Mouse (Mus musculus) embryonic facial prominence, embryonic 13.5 days (tissue): ENCODE results near the gene Tubb4a. TPM values are rescaled to one million over a fixed set of nuclear protein-coding genes. Genes with fewer than 3 reads are reported as not detected.
"Not testable (repeated sequence)": the region's sequence is repeated elsewhere in the genome, so short reads cannot be mapped to it uniquely, and the experiment has no call there.

Source experiments
- ATAC-seq: fragments of 200-750 bp; cut with Nextera tagmentation; 2 replicates; pipeline ENCODE4 v1.8.0; 2017; ENCODE audit warnings: low read depth; ENCODE audit not compliant: insufficient number of reproducible peaks, insufficient read depth, low FRiP score, low TSS enrichment
- H3K27ac ChIP-seq: fragments of 300-500 bp; sonication (generic); 2 replicates; pipeline ENCODE4 v1.5.1; 2015; ENCODE audit warnings: moderate library complexity, mild to moderate bottlenecking, inconsistent platforms
- H3K27me3 ChIP-seq: fragments of 300-500 bp; sonication (generic); 2 replicates; pipeline ENCODE4 v1.6.1; 2015; ENCODE audit warnings: mild to moderate bottlenecking, inconsistent platforms
- H3K36me3 ChIP-seq: fragments of 300-500 bp; sonication (generic); 2 replicates; pipeline ENCODE4 v1.6.1; 2015; ENCODE audit warnings: mild to moderate bottlenecking, inconsistent platforms
- H3K4me1 ChIP-seq: fragments of 300-500 bp; sonication (generic); 2 replicates; pipeline ENCODE4 v1.6.1; 2015; ENCODE audit warnings: inconsistent platforms
- H3K4me2 ChIP-seq: fragments of 300-500 bp; sonication (generic); 2 replicates; pipeline ENCODE4 v1.6.1; 2015; ENCODE audit warnings: moderate library complexity, mild to moderate bottlenecking, inconsistent platforms
- H3K4me3 ChIP-seq: fragments of 300-500 bp; sonication (generic); 2 replicates; pipeline ENCODE4 v1.5.1; 2015; ENCODE audit warnings: mild to moderate bottlenecking, inconsistent platforms
- H3K9ac ChIP-seq: fragments of 300-500 bp; sonication (generic); 2 replicates; pipeline ENCODE4 v1.6.1; 2015; ENCODE audit warnings: mild to moderate bottlenecking, inconsistent platforms
- H3K9me3 ChIP-seq: fragments of 300-500 bp; sonication (generic); 2 replicates; pipeline ENCODE4 v1.6.1; 2016; ENCODE audit warnings: inconsistent platforms
- WGBS: fragments of 180-500 bp; shearing (Covaris S2); methylation state at CpG from one replicate; pipeline ENCODE4 v1.1.7; 2015; ENCODE audit warnings: mixed read lengths; 5-methylcytosine and 5-hydroxymethylcytosine counted together
- polyA plus RNA-seq: library from polyadenylated mRNA; unstranded; fragments of >200 nt; fragmentation: Nextera tagmentation; extraction: Ambion mirVana; gene quantifications from 2 replicates; pipeline ENCODE4 v1.2.1, GENCODE M21; 2015

Gene Tubb4a
- polyA plus RNA-seq = 9.4 and 10.3 TPM in 2 replicates

GRCm38 (mm10) chr17:57087049-57087832 is at the start of gene Tubb4a:
Tubb4a (minus strand) TSS chr17:57087782.
- no peaks in the 10 kb centered on the region for H3K9me3 ChIP-seq
- peak within 1 kb of the TSS; percentile 40 for H3K4me3 ChIP-seq
- peaks cover 7% of the 10 kb centered on the region; the same call in 1 of the 2 replicates for H3K4me1 ChIP-seq
- H3K4me2 ChIP-seq = peak within 1 kb of the TSS; percentile 61
- no peak within 1 kb of the TSS for H3K27ac ChIP-seq
- peaks cover 45% of the 10 kb centered on the region for H3K27me3 ChIP-seq
- WGBS = under 1% methylated on average over 31 of the region's 31 CpGs
- H3K36me3 ChIP-seq = no peaks in the 10 kb centered on the region
- H3K9ac ChIP-seq = peak within 1 kb of the TSS; percentile 55
- ATAC-seq = no peak

GRCm38 (mm10) chr17:57135635-57136034 is 48.1 kb upstream of the Tubb4a start:
- no peaks in the 10 kb centered on the region for H3K4me1 ChIP-seq
- no peaks in the 10 kb centered on the region for H3K27me3 ChIP-seq
- no peak overlapping the region for H3K27ac ChIP-seq
- ATAC-seq = no peak
- no peak overlapping the region for H3K9ac ChIP-seq
- no peak overlapping the region for H3K4me3 ChIP-seq
- no peaks in the 10 kb centered on the region for H3K36me3 ChIP-seq
- 63% methylated on average over 3 of the region's 3 CpGs for WGBS
- H3K9me3 ChIP-seq = no peaks in the 10 kb centered on the region
- H3K4me2 ChIP-seq = no peak overlapping the region

- Histone ChIP-seq H3K9me3 (no peaks in the 10 kb centered on the region), H3K36me3 (no peaks in the 10 kb centered on the region)
These were observed 47.1 kb upstream of the Tubb4a start for GRCm38 (mm10) chr17:57134693-57135092.

GRCm38 (mm10) chr17:57134021-57134420 is 46.4 kb upstream of the Tubb4a start:
- H3K4me2 ChIP-seq, H3K4me3 ChIP-seq, H3K27ac ChIP-seq, H3K9me3 ChIP-seq, ATAC-seq, H3K27me3 ChIP-seq, H3K36me3 ChIP-seq, H3K9ac ChIP-seq, H3K4me1 ChIP-seq: not testable (repeated sequence)
- 15% methylated on average over 3 of the region's 3 CpGs for WGBS

More at GRCm38 (mm10) chr17:57134693-57135092, 47.1 kb upstream of the Tubb4a start:
- Histone ChIP-seq H3K27me3 (no peaks in the 10 kb centered on the region), H3K9ac (no peak overlapping the region), H3K4me1 (no peaks in the 10 kb centered on the region), H3K27ac (no peak overlapping the region), H3K4me2 (no peak overlapping the region), H3K4me3 (no peak overlapping the region)
- 80% methylated on average over 2 of the region's 2 CpGs for WGBS
- ATAC-seq = no peak

- no peaks in the 10 kb centered on the region for H3K36me3 ChIP-seq
- 84% methylated on average over 1 of the region's 1 CpGs for WGBS
- no peaks in the 10 kb centered on the region for H3K4me1 ChIP-seq
- ATAC-seq = no peak
- H3K4me2 ChIP-seq = no peak overlapping the region
- no peaks in the 10 kb centered on the region for H3K9me3 ChIP-seq
- no peak overlapping the region for H3K9ac ChIP-seq
- no peaks in the 10 kb centered on the region for H3K27me3 ChIP-seq
- H3K27ac ChIP-seq = no peak overlapping the region
- H3K4me3 ChIP-seq = no peak overlapping the region
These were observed 44.2 kb upstream of the Tubb4a start for GRCm38 (mm10) chr17:57131793-57132192.

- Histone ChIP-seq H3K4me3 (no peak overlapping the region), H3K4me2 (no peak overlapping the region), H3K27me3 (no peaks in the 10 kb centered on the region), H3K9me3 (no peaks in the 10 kb centered on the region), H3K9ac (no peak overlapping the region), H3K27ac (no peak overlapping the region), H3K4me1 (no peaks in the 10 kb centered on the region), H3K36me3 (no peaks in the 10 kb centered on the region)
- ATAC-seq = no peak
- 62% methylated on average over 3 of the region's 3 CpGs for WGBS
These were observed 38.5 kb upstream of the Tubb4a start for GRCm38 (mm10) chr17:57125853-57126622.

GRCm38 (mm10) chr17:57124792-57125191 is 37.2 kb upstream of the Tubb4a start:
- ATAC-seq = no peak
- Histone ChIP-seq H3K27me3 (no peaks in the 10 kb centered on the region), H3K27ac (no peak overlapping the region), H3K4me2 (no peak overlapping the region), H3K9me3 (no peaks in the 10 kb centered on the region), H3K4me3 (no peak overlapping the region), H3K4me1 (no peaks in the 10 kb centered on the region), H3K9ac (no peak overlapping the region), H3K36me3 (no peaks in the 10 kb centered on the region)
- WGBS = 81% methylated on average over 4 of the region's 4 CpGs

GRCm38 (mm10) chr17:57123192-57124118 is 35.9 kb upstream of the Tubb4a start:
- H3K27ac ChIP-seq = no peak overlapping the region
- H3K9ac ChIP-seq = no peak overlapping the region
- H3K4me3 ChIP-seq = no peak overlapping the region
- 82% methylated on average over 11 of the region's 11 CpGs for WGBS
- no peaks in the 10 kb centered on the region for H3K9me3 ChIP-seq
- no peaks in the 10 kb centered on the region for H3K27me3 ChIP-seq
- H3K4me2 ChIP-seq = no peak overlapping the region
- H3K4me1 ChIP-seq = no peaks in the 10 kb centered on the region
- ATAC-seq = no peak
- no peaks in the 10 kb centered on the region for H3K36me3 ChIP-seq

- Histone ChIP-seq H3K4me1 (no peaks in the 10 kb centered on the region), H3K9me3 (no peaks in the 10 kb centered on the region), H3K27ac (no peak overlapping the region), H3K27me3 (no peaks in the 10 kb centered on the region), H3K4me3 (no peak overlapping the region), H3K9ac (no peak overlapping the region), H3K4me2 (no peak overlapping the region), H3K36me3 (no peaks in the 10 kb centered on the region)
- no peak for ATAC-seq
- 64% methylated on average over 2 of the region's 2 CpGs for WGBS
These were observed 34.3 kb upstream of the Tubb4a start for GRCm38 (mm10) chr17:57121856-57122255.

GRCm38 (mm10) chr17:57118524-57119349 is 31.2 kb upstream of the Tubb4a start:
- ATAC-seq = peak; percentile 84; the same call in 1 of the 2 replicates
- H3K36me3 ChIP-seq = no peaks in the 10 kb centered on the region
- no peaks in the 10 kb centered on the region; the same call in 1 of the 2 replicates for H3K27me3 ChIP-seq
- H3K9ac ChIP-seq = no peak overlapping the region
- no peaks in the 10 kb centered on the region for H3K9me3 ChIP-seq
- H3K4me3 ChIP-seq = peak overlapping the region; percentile 3; the same call in 1 of the 2 replicates
- H3K4me2 ChIP-seq = peak overlapping the region; percentile 31
- H3K27ac ChIP-seq = no peak overlapping the region
- no peaks in the 10 kb centered on the region for H3K4me1 ChIP-seq
- WGBS = under 1% methylated on average over 11 of the region's 11 CpGs
